Mouse (Mus musculus) heart, embryonic 11.5 days (tissue): ENCODE results near the gene Krtap15. TPM values are rescaled to one million over a fixed set of nuclear protein-coding genes. Genes with fewer than 3 reads are reported as not detected.

Source experiments
- ATAC-seq: fragments of 200-750 bp; cut with Nextera tagmentation; replicated peaks from 2 replicates; pipeline ENCODE4 v1.8.0; 2017; ENCODE audit warnings: moderate library complexity; ENCODE audit not compliant: insufficient number of reproducible peaks, low FRiP score, low TSS enrichment
- H3K27ac ChIP-seq: fragments of 300-500 bp; sonication (generic); 2 replicates; pipeline ENCODE4 v1.5.1; 2014; ENCODE audit warnings: mild to moderate bottlenecking, low read depth, low read length
- H3K27me3 ChIP-seq: fragments of 300-500 bp; sonication (generic); 2 replicates; pipeline ENCODE4 v1.6.1; 2014; ENCODE audit warnings: mild to moderate bottlenecking, low read length, mixed read lengths; ENCODE audit not compliant: control insufficient read depth, insufficient read depth
- H3K36me3 ChIP-seq: fragments of 300-500 bp; sonication (generic); 2 replicates; pipeline ENCODE4 v1.6.1; 2014; ENCODE audit warnings: mild to moderate bottlenecking, low read length, moderate library complexity, mixed read lengths; ENCODE audit not compliant: control insufficient read depth, insufficient read depth
- H3K4me1 ChIP-seq: fragments of 300-500 bp; sonication (generic); 2 replicates; pipeline ENCODE4 v1.6.1; 2014; ENCODE audit warnings: low read length; ENCODE audit not compliant: control insufficient read depth, insufficient read depth
- H3K4me2 ChIP-seq: fragments of 300-500 bp; sonication (generic); 2 replicates; pipeline ENCODE4 v1.6.1; 2014; ENCODE audit warnings: mild to moderate bottlenecking, moderate library complexity
- H3K4me3 ChIP-seq: fragments of 300-500 bp; sonication (generic); 2 replicates; pipeline ENCODE4 v1.5.1; 2014; ENCODE audit warnings: low read depth, low read length
- H3K9ac ChIP-seq: fragments of 300-500 bp; sonication (generic); 2 replicates; pipeline ENCODE4 v1.6.1; 2014; ENCODE audit warnings: mild to moderate bottlenecking, low read depth, low read length, moderate library complexity
- H3K9me3 ChIP-seq: fragments of 300-500 bp; sonication (generic); replicated peaks from 2 replicates; pipeline ENCODE4 v1.6.1; 2016; ENCODE audit warnings: low read length; ENCODE audit not compliant: control insufficient read depth
- WGBS: fragments of 180-500 bp; shearing (Covaris S2); extraction: QIAGEN DNeasy Blood & Tissue Kit; methylation state at CpG from one replicate; pipeline ENCODE4 v1.1.7; 2014; ENCODE audit not compliant: insufficient replicate concordance; 5-methylcytosine and 5-hydroxymethylcytosine counted together
- polyA plus RNA-seq: library from polyadenylated mRNA; unstranded; fragments of >200 nt; fragmentation: Nextera tagmentation; extraction: Ambion mirVana; gene quantifications from 2 replicates; pipeline ENCODE4 v1.2.1, GENCODE M21; 2014

Gene Krtap15
- not detected in 2 replicates for polyA plus RNA-seq

DNA sequence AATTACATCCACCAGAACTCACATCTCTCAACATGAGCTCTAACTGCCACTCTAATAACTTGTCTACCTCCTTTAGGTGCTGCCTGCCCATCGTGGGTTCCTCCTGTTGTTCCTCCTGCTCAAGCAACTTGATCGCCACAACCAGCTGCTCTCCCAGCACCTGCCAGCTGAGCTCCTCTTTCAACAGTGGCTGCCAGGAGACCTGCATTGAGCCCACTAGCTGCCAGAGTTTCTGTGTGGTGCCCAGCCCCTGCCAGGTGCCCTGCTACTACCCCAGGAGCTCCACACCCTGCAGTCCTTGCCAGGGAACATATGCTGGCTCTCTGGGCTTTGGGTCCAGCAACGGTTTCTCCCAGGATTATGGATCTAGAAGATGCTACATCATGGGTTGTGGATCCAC lies at the start of gene Krtap15:
Krtap15 (plus strand) TSS at position 150 of the 400 bp plus-strand sequence.
- Histone ChIP-seq H3K27me3 (no peaks in the 10 kb centered on the region), H3K4me3 (no peak within 1 kb of the TSS), H3K9me3 (no peaks in the 10 kb centered on the region), H3K4me1 (no peaks in the 10 kb centered on the region), H3K9ac (no peak within 1 kb of the TSS), H3K4me2 (no peak within 1 kb of the TSS), H3K27ac (no peak within 1 kb of the TSS), H3K36me3 (no peaks in the 10 kb centered on the region)
- ATAC-seq = no peak
- WGBS = 77% methylated on average over 3 of the region's 3 CpGs

DNA sequence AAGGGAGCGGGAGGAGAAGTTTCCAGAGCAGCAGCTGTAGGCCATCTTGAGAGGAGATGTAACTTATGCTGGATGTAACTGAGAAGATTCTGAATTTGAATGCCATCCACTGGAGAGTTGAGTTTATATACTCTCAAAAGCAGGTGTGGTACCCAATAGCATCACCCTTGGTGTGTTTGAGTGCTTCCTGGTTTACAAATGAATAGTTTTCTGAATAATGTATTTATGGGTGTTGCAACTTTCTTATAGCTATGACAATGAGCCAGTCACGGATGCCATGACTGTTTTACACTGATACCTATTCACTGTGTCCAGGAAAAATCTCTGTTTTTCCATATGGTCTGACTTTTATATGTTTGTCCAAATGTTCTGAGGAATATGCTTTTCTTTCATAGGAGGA lies 45.9 kb upstream of the Krtap15 start, which contains the start of gene 2310057N15Rik:
2310057N15Rik (minus strand) TSS at position 101 of the 400 bp plus-strand sequence.
- no peaks in the 10 kb centered on the region for H3K9me3 ChIP-seq
- no peaks in the 10 kb centered on the region for H3K27me3 ChIP-seq
- WGBS = 65% methylated on average over 2 of the region's 2 CpGs
- no peaks in the 10 kb centered on the region for H3K4me1 ChIP-seq
- H3K36me3 ChIP-seq = no peaks in the 10 kb centered on the region
- H3K4me3 ChIP-seq = no peak within 1 kb of the TSS
- no peak for ATAC-seq
- H3K4me2 ChIP-seq = no peak within 1 kb of the TSS
- no peak within 1 kb of the TSS for H3K27ac ChIP-seq
- no peak within 1 kb of the TSS for H3K9ac ChIP-seq

DNA sequence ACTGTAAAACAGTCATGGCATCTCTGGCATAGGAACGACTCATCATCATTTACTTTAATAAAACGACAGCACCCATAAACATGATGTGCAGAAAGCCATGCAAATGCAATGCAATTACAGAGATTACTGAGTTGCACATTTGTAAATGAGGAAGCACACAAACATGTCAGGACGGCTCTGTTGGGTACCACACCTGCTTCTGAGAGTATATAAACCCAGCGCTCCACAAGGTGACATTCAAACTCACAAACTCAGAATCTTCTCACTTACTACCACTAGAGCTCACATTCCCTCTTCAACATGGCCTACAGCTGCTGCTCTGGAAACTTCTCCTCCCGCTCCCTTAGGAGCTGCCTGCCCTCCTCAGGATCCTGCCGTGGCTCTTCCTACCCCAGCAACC lies 42.4 kb upstream of the Krtap15 start, which contains the start of gene Gm5965:
Gm5965 (plus strand) TSS at position 301 of the 400 bp plus-strand sequence.
- 77% methylated on average over 5 of the region's 6 CpGs for WGBS
- no peaks in the 10 kb centered on the region for H3K36me3 ChIP-seq
- no peak for ATAC-seq
- H3K9ac ChIP-seq = no peak within 1 kb of the TSS
- H3K4me3 ChIP-seq = no peak within 1 kb of the TSS
- H3K9me3 ChIP-seq = no peaks in the 10 kb centered on the region
- no peak within 1 kb of the TSS for H3K27ac ChIP-seq
- H3K4me1 ChIP-seq = no peaks in the 10 kb centered on the region
- no peak within 1 kb of the TSS for H3K4me2 ChIP-seq
- no peaks in the 10 kb centered on the region for H3K27me3 ChIP-seq

DNA sequence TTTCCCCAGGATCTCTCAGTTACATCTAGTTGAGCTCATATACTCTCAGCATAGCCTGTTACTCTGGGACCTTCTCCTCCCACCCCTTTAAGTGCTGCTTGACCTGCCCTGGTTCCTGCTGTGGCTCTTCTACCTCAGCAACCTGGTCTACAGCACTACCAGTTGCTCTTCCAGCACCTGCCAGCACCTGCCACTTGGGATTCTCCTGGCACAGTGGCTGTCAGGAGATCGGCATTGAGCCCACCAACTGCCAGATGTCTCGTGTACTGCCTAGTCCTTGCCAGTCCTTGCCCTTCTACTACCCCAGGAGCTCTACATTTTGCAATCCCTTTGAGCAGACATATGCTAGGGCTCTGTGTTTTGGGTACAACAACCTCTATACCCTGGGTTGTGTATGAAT lies 33.2 kb upstream of the Krtap15 start:
- H3K27me3 ChIP-seq = no peaks in the 10 kb centered on the region
- no peaks in the 10 kb centered on the region for H3K4me1 ChIP-seq
- no peak overlapping the region for H3K27ac ChIP-seq
- H3K4me3 ChIP-seq = no peak overlapping the region
- no peak for ATAC-seq
- H3K4me2 ChIP-seq = no peak overlapping the region
- no peaks in the 10 kb centered on the region for H3K36me3 ChIP-seq
- H3K9me3 ChIP-seq = no peaks in the 10 kb centered on the region
- 74% methylated on average over 2 of the region's 2 CpGs for WGBS
- no peak overlapping the region for H3K9ac ChIP-seq

DNA sequence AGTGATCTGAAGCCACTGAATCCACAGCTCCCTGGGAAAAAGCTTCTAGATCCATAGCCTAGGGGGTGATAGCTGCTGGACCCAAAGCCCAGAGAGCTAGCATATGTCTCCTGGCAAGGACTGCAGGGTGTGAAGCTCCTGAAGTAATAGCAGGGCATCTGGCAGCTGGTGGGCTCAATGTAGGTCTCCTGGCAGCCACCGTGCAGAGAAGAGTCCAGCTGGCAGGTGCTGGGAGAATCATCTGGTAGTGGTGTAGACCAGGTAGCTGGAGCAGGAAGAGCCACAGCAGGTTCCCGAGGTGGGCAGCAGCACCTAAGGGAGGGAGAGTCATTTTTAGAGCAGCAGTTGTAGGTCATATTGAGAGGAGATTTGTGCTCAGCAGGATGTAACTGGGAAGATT lies 8.2 kb upstream of the Krtap15 start, which contains the start of gene Gm20741:
Gm20741 (minus strand) TSS at position 394 of the 400 bp plus-strand sequence.
- Histone ChIP-seq H3K27me3 (no peaks in the 10 kb centered on the region), H3K4me1 (no peaks in the 10 kb centered on the region), H3K9ac (no peak within 1 kb of the TSS), H3K4me3 (no peak within 1 kb of the TSS), H3K9me3 (no peaks in the 10 kb centered on the region), H3K27ac (no peak within 1 kb of the TSS), H3K4me2 (no peak within 1 kb of the TSS), H3K36me3 (no peaks in the 10 kb centered on the region)
- ATAC-seq = no peak
- 74% methylated on average over 2 of the region's 2 CpGs for WGBS

DNA sequence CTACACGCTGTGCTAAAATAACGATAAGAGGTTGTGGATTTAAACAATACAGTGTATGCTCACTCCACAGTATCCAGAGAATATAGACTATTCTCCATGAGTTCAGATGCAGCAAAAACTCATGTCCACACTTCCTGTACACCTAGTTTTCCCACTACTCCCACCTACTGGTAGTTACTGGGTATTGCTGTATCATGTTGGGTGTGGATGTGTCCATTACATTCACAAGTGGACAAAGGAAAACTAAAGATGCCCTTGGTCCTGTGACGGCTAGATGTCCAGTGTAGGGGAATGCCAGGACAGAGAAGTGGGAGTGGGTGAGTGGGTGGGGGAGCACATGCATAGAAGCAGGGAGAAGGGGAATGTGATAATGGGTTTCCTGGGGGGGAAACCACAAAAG lies 3.7 kb downstream of the Krtap15 start:
- H3K4me3 ChIP-seq = no peak overlapping the region
- H3K36me3 ChIP-seq = no peaks in the 10 kb centered on the region
- H3K9ac ChIP-seq = no peak overlapping the region
- no peak for ATAC-seq
- H3K4me1 ChIP-seq = no peaks in the 10 kb centered on the region
- H3K9me3 ChIP-seq = no peaks in the 10 kb centered on the region
- WGBS = 73% methylated on average over 3 of the region's 3 CpGs
- no peak overlapping the region for H3K27ac ChIP-seq
- H3K4me2 ChIP-seq = no peak overlapping the region
- H3K27me3 ChIP-seq = no peaks in the 10 kb centered on the region

DNA sequence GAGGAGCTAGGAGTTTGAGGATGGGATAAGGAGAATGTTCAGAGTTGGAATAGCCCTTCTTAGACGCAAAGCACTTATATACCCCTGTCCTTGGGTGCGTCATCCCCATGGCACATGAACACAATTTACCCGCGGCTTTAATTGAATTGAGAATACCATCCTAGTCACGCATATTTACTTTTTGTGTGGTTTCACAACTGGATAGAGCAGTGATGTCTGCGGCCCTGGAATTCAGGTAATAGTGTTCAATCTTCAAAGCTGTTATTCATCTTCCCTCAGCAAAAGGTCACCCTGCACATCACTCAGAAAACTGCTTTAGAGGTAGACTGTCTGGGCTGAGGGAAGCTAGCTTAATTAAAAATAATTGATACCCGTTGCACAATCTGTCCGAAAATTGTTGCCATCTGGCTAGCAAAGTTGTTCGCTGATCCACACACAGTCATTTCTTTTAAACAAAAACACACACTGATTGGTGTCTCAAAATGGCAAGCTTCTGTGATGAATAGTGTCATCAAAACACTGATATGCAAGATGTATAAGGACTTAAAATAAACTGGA lies 6.2 kb downstream of the Krtap15 start, which contains the start of gene Krtap14:
Krtap14 (minus strand) TSS at position 51 of the 558 bp plus-strand sequence.
- Histone ChIP-seq H3K27ac (no peak within 1 kb of the TSS), H3K36me3 (no peaks in the 10 kb centered on the region), H3K9ac (no peak within 1 kb of the TSS), H3K9me3 (no peaks in the 10 kb centered on the region), H3K4me3 (no peak within 1 kb of the TSS), H3K27me3 (no peaks in the 10 kb centered on the region), H3K4me1 (no peaks in the 10 kb centered on the region), H3K4me2 (no peak within 1 kb of the TSS)
- WGBS = 76% methylated on average over 9 of the region's 9 CpGs
- no peak for ATAC-seq

DNA sequence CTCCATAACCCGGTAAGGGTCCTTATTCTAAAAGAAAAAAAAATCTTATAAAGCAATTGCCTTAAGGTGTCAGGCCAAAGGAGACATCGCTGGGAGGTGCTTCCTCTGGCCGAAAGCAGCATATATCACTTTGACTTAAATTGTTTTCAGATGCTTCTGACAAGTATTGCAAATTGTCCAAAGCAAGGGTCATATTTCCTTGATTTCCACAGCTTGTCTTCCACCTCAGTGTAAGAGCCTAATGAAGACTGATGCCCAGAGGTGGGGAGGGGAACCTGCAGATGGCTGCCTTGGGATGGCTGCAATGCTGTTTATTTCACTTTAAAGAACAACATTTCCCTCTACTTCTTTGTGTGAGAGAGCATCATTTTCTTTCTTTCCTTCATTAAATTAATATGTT lies 7.0 kb downstream of the Krtap15 start:
- ATAC-seq = no peak
- WGBS = 70% methylated on average over 3 of the region's 3 CpGs
- Histone ChIP-seq H3K4me3 (no peak overlapping the region), H3K4me1 (no peaks in the 10 kb centered on the region), H3K27me3 (no peaks in the 10 kb centered on the region), H3K4me2 (no peak overlapping the region), H3K36me3 (no peaks in the 10 kb centered on the region), H3K9me3 (no peaks in the 10 kb centered on the region), H3K9ac (no peak overlapping the region), H3K27ac (no peak overlapping the region)

DNA sequence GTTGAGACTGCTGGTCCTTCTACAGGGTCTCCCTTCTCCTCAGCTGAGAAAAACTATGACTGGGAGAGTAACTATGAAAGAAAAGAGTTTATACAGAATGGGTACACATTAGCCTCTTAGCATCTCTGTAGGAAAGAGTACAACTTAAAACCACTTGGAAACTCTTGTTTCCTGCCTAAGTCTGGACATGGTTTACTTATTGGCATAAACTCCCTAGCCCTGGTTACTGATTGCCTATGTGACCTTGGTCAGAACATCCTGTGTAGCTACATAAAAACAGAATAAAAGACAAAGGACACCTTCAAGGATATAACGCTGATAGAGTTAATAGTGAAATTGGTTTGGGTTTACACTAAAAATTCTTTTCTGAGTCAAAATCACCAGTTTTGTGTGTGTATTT lies 27.3 kb downstream of the Krtap15 start:
- Histone ChIP-seq H3K27ac (no peak overlapping the region), H3K36me3 (no peaks in the 10 kb centered on the region), H3K27me3 (no peaks in the 10 kb centered on the region), H3K4me3 (no peak overlapping the region), H3K9ac (no peak overlapping the region), H3K9me3 (no peaks in the 10 kb centered on the region), H3K4me1 (no peaks in the 10 kb centered on the region), H3K4me2 (no peak overlapping the region)
- 80% methylated on average over 1 of the region's 1 CpGs for WGBS
- no peak for ATAC-seq
